Mouse (Mus musculus) hematopoietic multipotent progenitor cell, adult 10-12 weeks (in vitro differentiated cells): ENCODE results near the gene Tspear. TPM values are rescaled to one million over a fixed set of nuclear protein-coding genes. Genes with fewer than 3 reads are reported as not detected.

ENCODE experiments used
- polyA plus RNA-seq: library from polyadenylated mRNA; stranded (reverse); fragments of >175 nt; gene quantifications from 2 replicates; pipeline ENCODE4 v1.2.3, GENCODE M21; 2012; ENCODE audit warnings: low replicate concordance

Tspear gene
- polyA plus RNA-seq, 1 experiment, result 1.4 TPM

DNA sequence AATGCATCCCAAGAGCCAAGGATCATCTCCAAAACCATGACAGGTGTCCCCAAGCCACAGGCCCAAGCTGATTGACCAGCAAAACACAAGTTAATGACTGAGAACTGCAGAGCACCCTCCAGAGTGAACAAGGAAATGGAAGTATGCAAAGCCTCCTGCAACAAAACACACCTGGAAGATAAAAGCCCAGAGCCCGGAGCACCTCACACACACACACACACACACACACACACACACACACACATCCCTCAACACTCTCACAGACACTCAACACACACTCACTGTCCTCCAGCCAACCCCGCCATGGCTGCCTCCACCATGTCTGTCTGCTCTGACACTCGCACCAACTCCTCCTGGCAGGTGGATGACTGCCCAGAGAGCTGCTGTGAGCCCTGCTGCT lies 160.1 kb downstream of the Tspear start, which contains the start of gene Gm36176:
Gene Gm36176 (plus strand): TSS at position 301 of the 400 bp plus-strand sequence.

GRCm38 (mm10) chr10:77852559-77852958 lies 166.2 kb downstream of the Tspear start, which contains the start of gene Gm10318:
TSS of gene Gm10318 (plus strand) at chr10:77852859.

GRCm38 (mm10) chr10:77861675-77862074 lies 175.3 kb downstream of the Tspear start, which contains the start of gene Gm3285:
TSS of gene Gm3285 (plus strand) at chr10:77861975.

DNA sequence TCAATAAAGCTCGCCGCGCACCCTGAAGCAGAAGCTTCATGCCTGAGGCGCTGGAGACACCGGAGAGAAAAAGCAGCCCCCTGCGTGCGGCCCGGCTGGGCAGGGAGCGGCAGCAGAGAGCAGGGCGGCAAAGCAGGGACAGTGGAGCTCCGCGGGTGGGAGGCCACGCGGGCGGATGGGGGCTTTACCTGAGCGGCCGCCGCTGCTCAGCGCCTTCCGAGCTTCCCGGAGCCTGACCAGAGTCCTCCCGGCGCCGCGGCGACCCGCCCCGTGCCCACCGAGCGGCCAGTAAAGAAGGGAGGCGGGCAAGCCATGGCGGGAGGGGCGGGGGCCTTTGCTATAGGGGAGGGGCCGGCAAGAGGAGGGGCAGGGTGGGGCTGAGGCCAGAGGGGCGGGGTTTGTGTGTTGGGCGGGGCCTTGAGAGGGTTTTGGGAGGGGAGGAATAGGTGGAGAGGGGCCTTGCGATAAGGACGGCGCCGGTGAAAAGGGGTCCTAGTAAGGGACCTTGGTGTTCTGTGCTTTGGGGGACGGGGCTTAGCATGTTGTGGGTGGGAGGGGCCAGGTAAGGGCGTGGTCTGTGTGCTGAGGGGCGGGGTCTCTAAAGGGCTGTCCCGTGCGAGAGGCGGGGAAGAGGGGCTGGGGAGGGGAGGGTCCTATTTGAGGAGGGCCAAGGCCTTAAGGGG lies 216.0 kb downstream of the Tspear start, which contains the start of gene Lrrc3:
Gene Lrrc3 (minus strand): TSS at position 326 of the 683 bp plus-strand sequence.

Other genes with a start within 250 kb of the Tspear start
- gene Fam207a, start 170.8 kb upstream of the Tspear start, polyA plus RNA-seq, result 56.9 and 130 TPM in 2 replicates
- gene Itgb2, start 156.3 kb upstream of the Tspear start, polyA plus RNA-seq, result 51.4 and 121 TPM in 2 replicates
- gene Pttg1ip, start 104.8 kb upstream of the Tspear start, polyA plus RNA-seq, result 59.7 and 100 TPM in 2 replicates
- 41.8 and 68.8 TPM in 2 replicates for gene Sumo3, start 80.5 kb upstream of the Tspear start, polyA plus RNA-seq
- not detected in 2 replicates for gene Gm49325, start 80.4 kb upstream of the Tspear start, polyA plus RNA-seq
- 22.2 and 40.4 TPM in 2 replicates for gene Ube2g2, start 64.3 kb upstream of the Tspear start, polyA plus RNA-seq
- not detected in 2 replicates for gene Gm19402, start 4.2 kb downstream of the Tspear start, polyA plus RNA-seq
- not detected in 2 replicates for gene Gm9508, start 10.7 kb downstream of the Tspear start, polyA plus RNA-seq
- gene Gm10272, start 20.1 kb downstream of the Tspear start, polyA plus RNA-seq, result not detected in 2 replicates
- not detected in 2 replicates for gene Gm10024, start 24.9 kb downstream of the Tspear start, polyA plus RNA-seq
- gene Gm10142, start 29.2 kb downstream of the Tspear start, polyA plus RNA-seq, result not detected in 2 replicates
- not detected in 2 replicates for gene Krtap12-1, start 34.0 kb downstream of the Tspear start, polyA plus RNA-seq
- not detected in 2 replicates for gene Gm10100, start 39.9 kb downstream of the Tspear start, polyA plus RNA-seq
- not detected in 2 replicates for gene Gm18596, start 56.1 kb downstream of the Tspear start, polyA plus RNA-seq
- gene Gm9736, start 64.8 kb downstream of the Tspear start, polyA plus RNA-seq, result not detected in 2 replicates
- not detected in 2 replicates for gene Gm3233, start 73.1 kb downstream of the Tspear start, polyA plus RNA-seq
- gene Gm3238, start 84.8 kb downstream of the Tspear start, polyA plus RNA-seq, result not detected in 2 replicates
- not detected in 2 replicates for gene Gm7138, start 90.4 kb downstream of the Tspear start, polyA plus RNA-seq
- not detected in 2 replicates for gene Gm3250, start 96.0 kb downstream of the Tspear start, polyA plus RNA-seq
- not detected in 2 replicates for gene Gm7137, start 101.6 kb downstream of the Tspear start, polyA plus RNA-seq
- gene Gm9639, start 108.5 kb downstream of the Tspear start, polyA plus RNA-seq, result not detected in 2 replicates
- gene Gm19668, start 112.6 kb downstream of the Tspear start, polyA plus RNA-seq, result not detected in 2 replicates
- gene Gm9507, start 125.3 kb downstream of the Tspear start, polyA plus RNA-seq, result not detected in 2 replicates
- gene Gm2696, start 128.1 kb downstream of the Tspear start, polyA plus RNA-seq, result not detected in 2 replicates
- gene Krtap10-4, start 140.5 kb downstream of the Tspear start, polyA plus RNA-seq, result not detected in 2 replicates
- not detected in 2 replicates for gene Krtap10-10, start 149.4 kb downstream of the Tspear start, polyA plus RNA-seq
- not detected in 2 replicates for gene Gm36176, start 160.2 kb downstream of the Tspear start, polyA plus RNA-seq
- gene Gm10318, start 166.3 kb downstream of the Tspear start, polyA plus RNA-seq, result not detected in 2 replicates
- not detected in 2 replicates for gene Gm3285, start 175.4 kb downstream of the Tspear start, polyA plus RNA-seq
- gene Lrrc3, start 216.0 kb downstream of the Tspear start, polyA plus RNA-seq, result 0.25 and 0.51 TPM in 2 replicates